Mouse (Mus musculus) CH12.LX (cell line): ENCODE results near the gene Ctnna3.

Source experiments
- CTCF ChIP-seq, 2 experiments: IDR thresholded peaks in 1 of 2; conservative IDR thresholded peaks in 1 of 2; 2 replicates each; pipeline ENCODE4 v1.5.1; 2011 to 2012; ENCODE audit warnings: low read depth in 2 of 2, low read length in 2 of 2, improper control_type of control experiment in 1 of 2, inconsistent platforms in 1 of 2, mild to moderate bottlenecking in 1 of 2, moderate library complexity in 1 of 2
- HCFC1 ChIP-seq: IDR thresholded peaks from 2 replicates; pipeline ENCODE4 v1.6.1; 2012; ENCODE audit warnings: low read depth, mild to moderate bottlenecking, inconsistent platforms, low read length, improper control_type of control experiment
- NRF1 ChIP-seq: IDR thresholded peaks from 2 replicates; pipeline ENCODE4 v1.6.1; 2014; ENCODE audit warnings: low read depth, mild to moderate bottlenecking, inconsistent platforms, low read length, improper control_type of control experiment, moderate library complexity
- TCF12 ChIP-seq: IDR thresholded peaks from 2 replicates; pipeline ENCODE4 v1.6.1; 2014; ENCODE audit warnings: low read depth, mild to moderate bottlenecking, inconsistent platforms, low read length, improper control_type of control experiment

DNA sequence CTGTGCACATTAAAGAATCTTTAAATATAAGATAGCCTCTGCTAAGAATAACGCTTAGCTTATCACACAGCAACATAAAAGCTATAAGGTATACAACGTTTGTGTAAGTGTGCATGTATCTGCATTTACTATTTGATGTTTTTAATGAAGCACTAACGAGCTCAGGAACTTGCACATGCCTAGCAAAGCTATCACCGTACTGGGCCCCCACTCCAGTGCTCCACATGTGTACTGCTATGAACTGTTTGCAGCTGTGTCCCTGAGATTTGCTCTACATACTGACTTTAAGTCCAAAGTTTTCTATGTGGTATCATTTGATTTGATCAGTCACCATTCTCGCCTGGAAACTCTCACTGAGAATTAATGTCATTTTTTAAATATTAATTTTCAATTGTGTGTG is 549.1 kb downstream of the Ctnna3 start:
- TF ChIP-seq HCFC1 (no peak), TCF12 (no peak), NRF1 (no peak), CTCF (conservative IDR thresholded peaks at IDR 0.05 in 1 of 2, IDR thresholded peaks at IDR 0.05 in 1 of 2; ENCODE audit: low read depth in 2 of 2, low read length in 2 of 2) (no peak)
